Mouse (Mus musculus) E14TG2a.4 (cell line): Measurements from ENCODE around the gene 5730522E02Rik.

ENCODE experiments used
- CTCF ChIP-seq: conservative IDR thresholded peaks from 2 replicates; pipeline ENCODE4 v1.5.1; 2014; ENCODE audit warnings: low read length
- NANOG ChIP-seq: IDR thresholded peaks from 2 replicates; pipeline ENCODE4 v1.6.1; 2014; ENCODE audit warnings: borderline replicate concordance, low read length, mixed read lengths
- POU5F1 ChIP-seq: IDR thresholded peaks from 2 replicates; pipeline ENCODE4 v1.6.1; 2014; ENCODE audit warnings: low read length, borderline replicate concordance

GRCm38 (mm10) chr11:25600030-25600429 is 610.5 kb downstream of the 5730522E02Rik start:
- TF ChIP-seq CTCF (no peak), NANOG (no peak), POU5F1 (no peak)
